Mouse (Mus musculus): ENCODE measurements around the gene Copz1.

Copz1 gene

DNA sequence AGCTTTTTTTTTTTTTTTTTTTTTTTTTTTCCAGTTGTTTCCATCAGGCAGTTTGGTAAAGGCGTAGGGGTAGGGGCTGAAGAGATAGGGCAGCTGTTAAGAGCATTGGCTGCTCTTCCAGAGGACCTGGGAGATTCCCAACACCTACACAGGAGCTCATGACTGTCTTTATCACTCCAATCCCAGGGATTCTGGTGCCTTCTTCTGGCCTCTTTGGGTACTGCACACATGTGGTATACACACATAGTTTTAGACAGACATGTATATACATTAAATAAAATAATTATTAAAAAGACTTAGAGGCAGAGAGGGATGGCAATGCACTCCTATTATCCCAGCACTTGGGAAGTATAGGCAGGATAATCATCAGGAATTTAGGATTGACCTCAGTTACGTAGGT lies 20.9 kb downstream of the Copz1 start:
- no peak for DNase-seq

DNA sequence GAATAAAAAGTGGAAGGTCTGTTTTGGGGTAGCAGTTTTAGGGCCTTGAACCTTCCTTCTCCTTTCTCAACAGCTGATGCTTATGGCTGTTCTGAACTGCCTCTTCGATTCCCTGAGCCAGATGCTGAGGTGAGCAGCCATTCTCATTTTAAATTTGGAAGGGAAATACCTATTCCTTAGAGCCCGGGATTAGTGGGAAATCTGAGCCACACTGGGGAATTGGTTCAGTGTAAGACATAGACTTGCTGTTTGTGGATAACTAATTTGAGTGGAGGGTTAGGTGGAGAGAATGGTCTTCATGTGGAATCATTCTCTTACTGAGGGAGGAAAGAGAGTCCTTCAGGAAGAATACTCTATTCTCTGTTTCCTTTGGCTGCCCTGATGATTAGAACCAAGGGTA lies 22.1 kb downstream of the Copz1 start:
- no peak for DNase-seq

GRCm38 (mm10) chr15:103295851-103296250 lies 23.3 kb downstream of the Copz1 start:
- DNase-seq: no peak

GRCm38 (mm10) chr15:103297313-103297712 lies 24.8 kb downstream of the Copz1 start:
- DNase-seq: no peak

DNA sequence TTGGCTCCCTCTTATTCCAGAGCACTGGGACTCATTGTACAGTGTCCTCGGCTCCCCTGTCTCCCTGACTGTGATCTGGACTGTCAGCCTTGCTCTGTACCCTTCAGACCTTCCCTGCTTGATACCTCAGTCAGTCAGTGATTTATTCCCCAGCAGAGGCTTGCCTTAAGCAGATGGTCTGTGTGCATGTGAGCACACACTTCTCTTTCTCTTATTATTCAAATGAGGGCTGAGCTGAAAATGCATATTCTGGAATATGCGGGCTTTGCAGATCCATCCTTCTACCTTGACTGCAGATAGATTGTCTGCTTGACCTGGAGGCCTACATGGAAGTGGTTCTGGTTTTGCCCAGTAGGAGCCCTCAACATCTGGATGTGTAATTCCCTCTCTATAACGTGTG lies 25.5 kb downstream of the Copz1 start:
- DNase-seq: no peak

DNA sequence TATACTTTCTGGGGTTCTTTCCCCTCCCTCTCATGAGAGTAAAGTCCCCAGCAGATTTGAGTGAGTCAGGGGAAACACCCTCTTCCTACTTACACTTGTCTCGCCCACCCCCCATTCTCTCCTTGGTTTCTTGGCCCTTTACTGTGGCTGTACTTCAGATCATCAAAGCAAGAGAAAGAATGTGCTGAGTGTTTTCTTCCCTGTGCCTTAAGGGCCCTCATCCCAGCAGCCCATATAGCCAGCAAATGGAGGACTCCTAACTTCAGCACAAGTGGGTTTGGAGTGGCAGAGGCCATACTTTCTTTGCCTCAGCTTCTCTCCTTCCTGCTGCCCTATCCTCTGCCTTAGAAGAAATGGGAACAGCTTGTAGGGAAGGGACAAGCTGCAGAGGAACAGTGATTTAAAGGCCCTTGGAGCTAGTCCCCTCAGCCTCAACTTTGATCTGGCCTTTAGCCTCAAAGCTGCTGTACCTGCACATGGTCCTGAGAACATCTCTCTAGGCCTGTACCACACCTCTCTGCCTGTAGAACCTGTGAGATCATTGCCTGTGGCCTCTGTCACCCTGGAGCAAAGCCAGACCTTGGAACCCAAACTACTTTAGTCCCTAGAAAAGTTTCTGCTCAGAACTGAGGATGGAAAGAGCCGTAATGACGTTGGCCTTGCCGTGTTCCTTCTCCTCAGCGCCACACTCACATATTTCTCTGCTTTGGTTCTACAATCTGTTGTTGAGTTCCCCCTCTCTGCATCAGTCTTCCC lies 26.5 kb downstream of the Copz1 start:
- DNase-seq: no peak

DNA sequence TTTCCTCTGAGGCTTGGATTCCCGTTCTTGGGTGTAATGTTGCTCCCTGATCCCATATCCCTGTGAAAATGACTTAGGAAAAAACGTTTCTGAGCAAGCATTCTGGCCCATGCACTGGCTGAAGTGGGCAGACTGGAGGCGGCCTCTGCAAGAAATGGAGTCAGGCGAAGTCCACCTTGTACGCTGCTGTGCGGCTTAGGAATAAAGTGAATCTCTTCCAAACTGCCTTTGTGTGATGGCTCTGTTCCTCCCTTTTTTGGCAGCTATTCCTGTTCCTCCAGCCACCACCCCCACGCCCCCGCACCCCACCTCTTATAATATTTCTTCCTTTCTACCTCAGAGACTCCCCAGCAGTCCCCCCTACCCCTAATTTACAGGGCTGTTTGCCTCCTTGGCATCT lies 27.1 kb downstream of the Copz1 start:
- DNase-seq: no peak

- DNase-seq: no peak
Observed at GRCm38 (mm10) chr15:103300067-103300471, 27.6 kb downstream of the Copz1 start.

- no peak for DNase-seq
Observed at GRCm38 (mm10) chr15:103300560-103300959, 28.0 kb downstream of the Copz1 start.

DNA sequence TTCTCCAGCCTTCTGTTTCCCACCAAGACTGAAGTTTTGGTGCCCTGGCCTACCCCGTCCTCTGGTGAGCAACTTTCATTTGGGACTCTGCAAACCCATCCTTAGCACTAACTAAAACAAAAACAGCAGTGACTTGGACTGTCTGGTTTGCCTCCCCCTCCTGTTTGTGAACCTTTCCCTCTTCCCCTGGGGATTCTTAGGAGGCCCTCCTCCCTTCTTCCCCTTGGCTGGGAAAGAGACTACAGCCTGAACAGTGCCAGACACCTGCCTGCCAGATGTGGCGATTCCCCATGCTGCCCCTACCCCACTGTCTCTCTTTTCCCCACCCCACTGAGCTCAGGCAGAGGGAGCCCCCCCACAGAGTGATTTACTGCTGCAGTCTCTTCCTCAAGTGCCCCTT lies 28.5 kb downstream of the Copz1 start:
- no peak for DNase-seq

DNA sequence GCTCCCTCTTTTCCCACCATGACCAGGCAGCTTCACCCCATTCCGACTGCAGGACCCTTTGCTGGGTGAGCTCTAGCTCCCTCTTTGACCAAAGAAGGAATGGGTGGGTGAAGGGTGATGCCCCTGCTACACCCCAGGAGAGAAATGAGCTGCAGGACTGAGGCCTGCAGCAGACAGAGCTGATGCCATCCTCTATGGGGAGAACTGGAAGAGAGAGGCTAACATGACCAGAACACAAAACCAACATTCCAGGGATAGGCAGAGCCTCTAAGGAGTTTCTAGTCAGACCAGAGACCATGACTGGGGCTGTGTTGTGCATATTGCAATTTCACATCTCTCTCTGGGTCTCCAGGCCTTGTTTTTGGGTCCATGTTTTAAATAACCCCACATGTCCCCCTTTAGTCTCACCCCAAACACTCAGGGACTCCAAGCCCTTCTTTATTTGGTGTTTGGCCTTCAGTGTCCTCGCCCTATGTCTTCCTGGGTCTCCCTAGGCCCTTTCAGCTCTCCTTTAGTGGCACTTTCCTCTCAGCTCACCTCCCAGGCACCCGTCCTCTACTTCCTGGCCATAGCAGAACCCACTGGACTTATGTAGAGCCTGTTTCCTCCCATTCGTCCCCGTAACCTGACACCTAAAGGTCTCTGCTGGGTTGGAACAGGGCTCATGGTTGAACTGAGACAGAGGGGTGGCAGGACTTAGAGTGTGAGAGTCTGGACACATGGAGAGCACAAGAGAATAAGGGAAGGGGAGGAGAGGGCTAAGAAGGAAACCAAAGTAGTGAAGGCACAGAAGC lies 29.2 kb downstream of the Copz1 start:
- no peak for DNase-seq

DNA sequence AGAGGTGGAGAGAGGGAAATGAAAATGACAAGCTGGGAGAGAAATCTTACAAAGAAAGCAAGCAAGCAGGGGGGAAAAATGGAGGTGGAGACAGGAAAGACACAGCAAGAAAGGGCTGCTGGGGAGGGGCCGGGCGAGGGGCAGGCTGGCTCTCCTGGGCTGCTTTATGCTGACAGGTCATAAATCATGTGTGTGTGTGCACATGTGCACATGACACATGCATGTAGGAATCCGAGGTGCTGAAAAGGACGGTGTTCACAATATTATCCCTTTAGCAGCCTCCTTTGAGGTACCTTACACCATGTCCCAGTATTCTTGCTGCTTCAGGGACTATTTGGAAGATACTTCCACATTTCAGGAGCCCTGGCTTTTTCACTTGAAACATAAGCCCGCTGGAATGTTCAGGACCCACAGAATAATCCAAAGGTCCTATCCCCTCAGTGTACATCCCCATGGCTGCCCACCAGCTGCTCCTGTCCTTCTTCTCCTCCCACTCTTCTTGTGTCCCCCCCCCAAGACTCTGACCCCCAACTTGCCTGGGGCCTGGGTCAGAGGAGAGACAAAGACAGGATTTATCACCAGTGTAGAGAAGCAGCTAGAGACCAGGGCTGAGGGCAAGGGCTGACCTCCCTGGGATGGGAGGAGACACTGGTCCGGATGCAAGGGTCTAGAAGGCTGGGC lies 30.0 kb downstream of the Copz1 start:
- no peak for DNase-seq

GRCm38 (mm10) chr15:103303916-103304615 lies 31.6 kb downstream of the Copz1 start:
- DNase-seq: no peak

- no peak for DNase-seq
Observed at GRCm38 (mm10) chr15:103304616-103304969, 32.1 kb downstream of the Copz1 start.

DNA sequence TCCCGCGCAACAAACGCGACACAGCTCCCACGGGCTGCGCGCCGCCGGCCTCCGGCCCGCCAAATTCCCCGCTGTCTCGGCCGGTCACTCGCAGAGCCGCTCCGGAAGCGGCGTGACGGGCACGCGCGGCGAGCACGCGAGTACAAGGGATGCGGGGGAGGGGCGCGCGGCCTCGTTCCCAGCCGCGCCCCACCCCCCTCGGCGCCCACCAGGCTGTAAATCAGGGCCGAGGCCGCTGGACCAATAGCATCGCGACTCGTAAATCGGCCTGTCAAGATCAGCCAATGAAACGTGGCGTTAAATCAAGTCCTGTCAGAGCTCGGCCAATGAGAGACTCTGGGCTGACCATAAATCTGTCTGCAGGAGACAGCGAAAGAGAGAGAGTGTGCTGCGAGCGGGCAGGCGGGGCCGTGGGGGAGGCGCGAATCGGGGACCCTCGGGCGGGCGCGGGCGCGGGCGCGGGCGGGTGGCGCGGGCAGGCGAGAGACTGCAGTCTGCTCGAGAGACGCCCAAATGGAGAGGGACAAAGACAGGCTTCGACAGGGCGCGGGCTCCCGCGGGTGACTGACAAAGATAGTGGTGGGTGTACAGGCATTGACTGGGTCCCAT lies 32.7 kb downstream of the Copz1 start:
- peak; percentile 77 to 83 for DNase-seq

DNA sequence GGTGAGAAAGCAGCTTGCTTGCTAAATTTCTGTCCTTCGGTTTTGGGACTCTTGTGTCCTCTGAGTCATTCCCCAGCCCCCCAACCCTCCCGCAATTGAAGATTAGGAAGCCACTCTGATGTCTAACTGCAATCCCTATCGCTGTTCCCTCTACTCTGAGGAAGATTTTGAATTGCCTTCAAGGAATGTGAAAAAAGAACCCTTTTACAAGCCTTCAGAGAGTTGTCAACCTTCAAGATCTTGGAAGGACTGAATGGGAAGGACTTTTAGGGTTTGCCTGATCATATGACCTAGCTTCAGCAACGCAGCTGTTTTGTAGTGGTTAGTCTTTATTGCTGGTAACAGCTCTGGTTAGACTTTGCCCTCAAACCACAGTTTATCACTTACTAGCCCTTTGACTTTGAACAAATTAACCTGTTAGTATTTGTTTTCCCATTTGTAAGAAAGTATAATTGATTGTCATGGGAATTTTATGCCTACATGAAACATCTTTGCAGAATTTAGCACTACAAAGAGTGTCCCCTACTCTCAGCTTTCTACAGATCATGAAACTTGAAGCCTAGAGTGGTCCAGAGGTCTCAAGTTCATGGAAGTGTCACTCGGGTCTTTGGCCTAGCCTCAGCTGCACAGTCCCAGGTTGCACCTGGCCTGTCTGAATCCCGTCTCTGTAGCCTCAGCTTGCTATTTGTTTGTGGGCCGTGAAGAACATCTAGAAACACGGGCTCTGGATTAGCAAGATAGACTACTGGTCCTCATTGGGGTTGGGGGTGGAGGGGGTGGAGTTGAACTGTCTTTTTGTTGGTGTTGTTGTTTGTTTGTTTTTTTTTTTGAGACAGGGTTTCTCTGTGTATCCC lies 33.5 kb downstream of the Copz1 start:
- DNase-seq: no peak

DNA sequence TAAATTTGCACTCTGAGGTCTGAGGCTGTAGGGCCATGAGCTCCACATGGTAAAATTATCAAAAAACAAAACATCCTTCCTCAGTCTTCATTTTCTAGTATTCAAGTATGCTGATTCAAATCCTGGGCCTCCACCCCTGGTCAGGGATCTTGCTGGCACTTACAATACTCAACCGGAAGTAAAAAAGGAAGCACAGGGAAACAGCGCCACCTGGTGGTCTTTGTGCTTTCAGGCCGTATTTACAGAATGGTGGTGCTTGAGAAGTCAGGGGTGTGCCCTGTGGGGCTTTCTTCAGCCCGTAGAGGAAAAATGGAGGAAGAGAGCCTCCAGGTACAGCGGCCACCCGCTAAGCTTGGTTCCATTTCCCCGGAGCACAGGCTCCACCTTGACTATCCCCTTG lies 34.6 kb downstream of the Copz1 start:
- DNase-seq: peak; percentile 77 to 91

- DNase-seq: no peak
Observed at GRCm38 (mm10) chr15:103308056-103308875, 35.8 kb downstream of the Copz1 start.

GRCm38 (mm10) chr15:103308876-103309580 lies 36.5 kb downstream of the Copz1 start:
- no peak for DNase-seq

GRCm38 (mm10) chr15:103310365-103310910 lies 37.9 kb downstream of the Copz1 start, which contains the start of gene Gpr84:
TSS of gene Gpr84 (minus strand) at chr15:103310612.
- no peak for DNase-seq
